ENCODE assay signal across 8 mouse cellular contexts in genomic region chr17:57247393-57248200, GRCm38 (mm10). TPM values are rescaled to one million over a fixed set of nuclear protein-coding genes. Genes with fewer than 3 reads are reported as not detected.
DNase-seq lines count a peak whose midpoint lies in the region; ATAC-seq and TF ChIP-seq lines count a peak whose summit lies in the region.

No protein-coding gene starts in this region.

- H3K27ac ChIP-seq in cortical plate, adult 2 months (ENCODE audit: insufficient read depth, low read length) = peak overlapping the region; percentile 83

- TF ChIP-seq CTCF in cortical plate, adult 2 months (IDR thresholded peaks at IDR 0.05; ENCODE audit: extremely low read depth, insufficient read depth, low read length) = no peak

- peak; percentile 88 to 90 for DNase-seq in gastrocnemius, adult 8-10 months (ENCODE audit: low spot score in 2 of 2)
- DNase-seq in hindlimb bud, embryonic 11.5 days (ENCODE audit: extremely low spot score, low read depth, low spot score) = peak; percentile 100
- peak; percentile 82 to 99 for DNase-seq in left cerebral cortex, adult 8-10 months (ENCODE audit: low spot score in 2 of 2)
- DNase-seq in right cerebral cortex, postnatal 10 days (ENCODE audit: low spot score in 2 of 2) = peak; percentile 97 to 99
- peak; percentile 71 for DNase-seq in urinary bladder, postnatal 25 days (ENCODE audit: low spot score)

- no peaks in the 10 kb centered on the region for H3K9me3 ChIP-seq in megakaryocyte, embryonic 14.5 days

- peaks cover 46% of the 10 kb centered on the region for H3K36me3 ChIP-seq in megakaryocyte, embryonic 14.5 days (replicated peaks; ENCODE audit: low read length)

- TF ChIP-seq POLR2A in cortical plate, adult 2 months (IDR thresholded peaks at IDR 0.05; ENCODE audit: extremely low read depth, insufficient read depth, low read length) = peak; percentile 93

- H3K4me3 ChIP-seq in cortical plate, adult 2 months (ENCODE audit: insufficient read depth, low read length) = peak overlapping the region; percentile 48
- peak overlapping the region; percentile 100 for H3K4me3 ChIP-seq in megakaryocyte, embryonic 14.5 days (replicated peaks)

- ATAC-seq in activated CD4-positive, CD25-positive, alpha-beta regulatory T cell, adult 4 months = peak; percentile 82

- peaks cover 2% of the 10 kb centered on the region; the same call in 1 of the 2 replicates for H3K4me1 ChIP-seq in cortical plate, adult 2 months (ENCODE audit: control insufficient read depth, insufficient read depth, low read length)
- peaks cover 73% of the 10 kb centered on the region for H3K4me1 ChIP-seq in megakaryocyte, embryonic 14.5 days

- no peaks in the 10 kb centered on the region for H3K27me3 ChIP-seq in megakaryocyte, embryonic 14.5 days (replicated peaks)

RNA-seq across cellular contexts. Expression of gene Gpr108, which starts 0.6 kb away (rescaled TPM):
- polyA plus RNA-seq in activated CD4-positive, CD25-positive, alpha-beta regulatory T cell, adult 4 months (2017; shearing (Covaris generic)) = 10 to 100 TPM; 46.4 to 55.8 TPM
- polyA plus RNA-seq in cortical plate, adult 2 months (2012; rRNA removed) = 28.8 and 29.7 TPM in 2 replicates
- 10 to 100 TPM; 24.3 to 28.1 (median 26.3) TPM for total RNA-seq in gastrocnemius, adult 8-10 months (2022)
- 10 to 100 TPM; 26.5 to 27.8 (median 27.5) TPM for total RNA-seq in left cerebral cortex, adult 8-10 months (2022)
- polyA plus RNA-seq in megakaryocyte, embryonic 14.5 days (2012; ENCODE audit: insufficient read depth, low replicate concordance) = 30.6 and 33.1 TPM in 2 replicates

RNA-seq across cellular contexts. Expression of gene Trip10, which starts 1.7 kb away (rescaled TPM):
- polyA plus RNA-seq in activated CD4-positive, CD25-positive, alpha-beta regulatory T cell, adult 4 months (2017; shearing (Covaris generic)) = 1 to 10 TPM; 1.7 to 2.5 TPM
- polyA plus RNA-seq in cortical plate, adult 2 months (2012; rRNA removed) = 10.1 and 11.2 TPM in 2 replicates
- 100 to 1,000 TPM; 169 to 191 (median 176) TPM for total RNA-seq in gastrocnemius, adult 8-10 months (2022)
- total RNA-seq in left cerebral cortex, adult 8-10 months (2022) = 1 to 10 TPM; 6.9 to 9.1 (median 8.1) TPM
- 25.4 and 45.7 TPM in 2 replicates for polyA plus RNA-seq in megakaryocyte, embryonic 14.5 days (2012; ENCODE audit: insufficient read depth, low replicate concordance)

RNA-seq across cellular contexts. Expression of gene C3, which starts 19.7 kb away (rescaled TPM):
- under 1 TPM in 1 of 2 experiments, not detected in 1; 0.41 TPM for polyA plus RNA-seq in activated CD4-positive, CD25-positive, alpha-beta regulatory T cell, adult 4 months (2017; shearing (Covaris generic))
- polyA plus RNA-seq in cortical plate, adult 2 months (2012; rRNA removed) = 0.17 and 0.32 TPM in 2 replicates
- 10 to 100 TPM in 3 of 4 experiments, 1 to 10 TPM in 1; 8.4 to 33.5 (median 14.9) TPM for total RNA-seq in gastrocnemius, adult 8-10 months (2022)
- total RNA-seq in left cerebral cortex, adult 8-10 months (2022) = 1 to 10 TPM in 3 of 4 experiments, under 1 TPM in 1; 0.94 to 3.9 (median 1.3) TPM
- 0.52 and 16.6 TPM in 2 replicates for polyA plus RNA-seq in megakaryocyte, embryonic 14.5 days (2012; ENCODE audit: insufficient read depth, low replicate concordance)

RNA-seq across cellular contexts. Expression of gene Vav1, which starts 31.3 kb away (rescaled TPM):
- polyA plus RNA-seq in activated CD4-positive, CD25-positive, alpha-beta regulatory T cell, adult 4 months (2017; shearing (Covaris generic)) = 10 to 100 TPM; 74.1 to 83.7 TPM
- polyA plus RNA-seq in cortical plate, adult 2 months (2012; rRNA removed) = 3.6 TPM in 2 replicates
- under 1 TPM; 0.17 to 0.48 (median 0.32) TPM for total RNA-seq in gastrocnemius, adult 8-10 months (2022)
- 1 to 10 TPM; 2.9 to 9.2 (median 5.0) TPM for total RNA-seq in left cerebral cortex, adult 8-10 months (2022)
- 34.6 and 164 TPM in 2 replicates for polyA plus RNA-seq in megakaryocyte, embryonic 14.5 days (2012; ENCODE audit: insufficient read depth, low replicate concordance)

RNA-seq across cellular contexts. Expression of gene Tnfsf14, which starts 53.6 kb away (rescaled TPM):
- polyA plus RNA-seq in activated CD4-positive, CD25-positive, alpha-beta regulatory T cell, adult 4 months (2017; shearing (Covaris generic)) = 10 to 100 TPM in 1 of 2 experiments, 1 to 10 TPM in 1; 7.9 to 12.8 TPM
- 0.08 TPM in 1 of 2 replicates, not detected in the other for polyA plus RNA-seq in cortical plate, adult 2 months (2012; rRNA removed)
- total RNA-seq in gastrocnemius, adult 8-10 months (2022) = not detected
- not detected for total RNA-seq in left cerebral cortex, adult 8-10 months (2022)
- 49.5 and 144 TPM in 2 replicates for polyA plus RNA-seq in megakaryocyte, embryonic 14.5 days (2012; ENCODE audit: insufficient read depth, low replicate concordance)

Comparison
In these comparisons a context has a peak if more than half of its experiments do, and no peak if none do; other contexts are left out.
1. Peak in every context shown above with its lines: DNase-seq, ATAC-seq, H3K4me3 ChIP-seq and H3K27ac ChIP-seq.